Mouse (Mus musculus) liver, embryonic 15.5 days (tissue): ENCODE data around the gene Nlk. TPM values are rescaled to one million over a fixed set of nuclear protein-coding genes. Genes with fewer than 3 reads are reported as not detected.

ENCODE experiments used
- ATAC-seq: fragments of 200-750 bp; cut with Nextera tagmentation; 2 replicates; pipeline ENCODE4 v1.8.0; 2017; ENCODE audit warnings: moderate number of reproducible peaks, mild to moderate bottlenecking, moderate library complexity; ENCODE audit not compliant: insufficient read depth
- H3K27ac ChIP-seq: fragments of 300-500 bp; sonication (generic); replicated peaks from 2 replicates; pipeline ENCODE4 v1.5.1; 2015; ENCODE audit warnings: mild to moderate bottlenecking, inconsistent platforms
- H3K27me3 ChIP-seq: fragments of 300-500 bp; sonication (generic); 2 replicates; pipeline ENCODE4 v1.6.1; 2015; ENCODE audit warnings: mild to moderate bottlenecking, inconsistent platforms
- H3K36me3 ChIP-seq: fragments of 300-500 bp; sonication (generic); replicated peaks from 2 replicates; pipeline ENCODE4 v1.6.1; 2015; ENCODE audit warnings: moderate library complexity, mild to moderate bottlenecking, inconsistent platforms
- H3K4me1 ChIP-seq: fragments of 300-500 bp; sonication (generic); replicated peaks from 2 replicates; pipeline ENCODE4 v1.6.1; 2015; ENCODE audit warnings: inconsistent platforms
- H3K4me2 ChIP-seq: fragments of 300-500 bp; sonication (generic); 2 replicates; pipeline ENCODE4 v1.6.1; 2015; ENCODE audit warnings: moderate library complexity, mild to moderate bottlenecking, inconsistent platforms
- H3K4me3 ChIP-seq: fragments of 300-500 bp; sonication (generic); replicated peaks from 2 replicates; pipeline ENCODE4 v1.5.1; 2015; ENCODE audit warnings: mild to moderate bottlenecking, inconsistent platforms
- H3K9ac ChIP-seq: fragments of 300-500 bp; sonication (generic); 2 replicates; pipeline ENCODE4 v1.6.1; 2015; ENCODE audit warnings: moderate library complexity, mild to moderate bottlenecking, inconsistent platforms
- H3K9me3 ChIP-seq: fragments of 300-500 bp; sonication (generic); replicated peaks from 2 replicates; pipeline ENCODE4 v1.6.1; 2016; ENCODE audit warnings: inconsistent platforms
- WGBS: fragments of 180-500 bp; shearing (Covaris S2); methylation state at CpG from one replicate; pipeline ENCODE4 v1.1.7; 2015; ENCODE audit warnings: mixed read lengths; ENCODE audit not compliant: insufficient replicate concordance; 5-methylcytosine and 5-hydroxymethylcytosine counted together
- polyA plus RNA-seq: library from polyadenylated mRNA; unstranded; fragments of >200 nt; fragmentation: Nextera tagmentation; extraction: Ambion mirVana; gene quantifications from 2 replicates; pipeline ENCODE4 v1.2.1, GENCODE M21; 2015

Nlk gene
- polyA plus RNA-seq, 1 experiment from 2014 or later: 4.1 TPM

DNA sequence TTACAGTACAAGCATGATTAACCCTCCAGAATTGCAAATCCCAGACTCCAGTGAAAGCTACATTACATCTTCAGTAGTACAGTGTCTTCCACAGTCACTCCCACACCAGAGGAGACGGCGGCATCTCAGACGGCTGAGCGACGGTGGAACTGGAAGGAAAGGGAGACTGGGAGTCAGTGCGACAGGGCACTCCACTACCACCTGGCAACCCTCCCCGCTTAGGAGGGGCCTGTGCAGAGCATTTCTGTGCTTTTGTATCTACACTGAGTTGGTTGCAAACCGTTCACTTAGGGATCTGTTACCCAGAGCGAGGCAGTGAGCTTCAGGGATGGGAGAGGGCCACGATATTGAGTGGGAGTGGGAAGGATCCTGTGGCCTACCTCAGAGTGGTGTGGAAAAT, 128.3 kb downstream of the Nlk start:
- H3K4me2 ChIP-seq: no peak overlapping the region
- no peak for ATAC-seq
- no peak overlapping the region for H3K4me3 ChIP-seq
- 0 out of 2 replicates have a peak, but pooled peaks cover 2% of the 10 kb centered on the region for H3K4me1 ChIP-seq
- no peaks in the 10 kb centered on the region; the same call in 1 of the 2 replicates for H3K36me3 ChIP-seq
- H3K27ac ChIP-seq: no peak overlapping the region
- H3K9ac ChIP-seq: no peak overlapping the region
- H3K27me3 ChIP-seq: no peaks in the 10 kb centered on the region
- H3K9me3 ChIP-seq: no peaks in the 10 kb centered on the region
- WGBS: 75% methylated on average over 10 of the region's 10 CpGs

GRCm38 (mm10) chr11:78567614-78568013, 129.6 kb downstream of the Nlk start:
- no peak for ATAC-seq
- Histone ChIP-seq H3K27me3 (no peaks in the 10 kb centered on the region), H3K4me2 (no peak overlapping the region), H3K4me1 (0 out of 2 replicates have a peak, but pooled peaks cover 2% of the 10 kb centered on the region), H3K4me3 (no peak overlapping the region), H3K36me3 (no peaks in the 10 kb centered on the region; the same call in 1 of the 2 replicates), H3K27ac (no peak overlapping the region), H3K9ac (no peak overlapping the region), H3K9me3 (no peaks in the 10 kb centered on the region)
- 75% methylated on average over 6 of the region's 6 CpGs for WGBS

DNA sequence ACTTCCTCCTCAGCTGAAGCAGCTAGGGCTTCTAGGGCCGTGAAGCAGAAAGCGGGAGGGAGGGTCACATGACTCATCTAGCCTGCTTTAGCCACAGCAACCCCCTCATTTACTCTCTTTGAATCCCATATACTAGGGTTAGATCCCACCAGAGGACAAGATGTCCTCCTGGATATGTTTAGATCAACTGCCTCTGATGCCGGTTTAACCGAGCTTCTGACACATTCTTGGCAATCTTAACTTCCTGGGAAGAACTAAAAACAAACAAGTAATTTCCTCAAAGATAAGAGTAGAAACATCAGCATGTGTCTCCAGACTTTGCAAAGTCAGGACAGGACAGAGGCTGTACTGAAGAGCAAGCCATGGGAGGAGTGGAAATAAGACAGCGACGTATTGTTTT, 130.4 kb downstream of the Nlk start:
- Histone ChIP-seq H3K9me3 (no peaks in the 10 kb centered on the region), H3K27ac (0 out of 2 replicates have a peak overlapping the region, but pooled peaks have one; percentile 38), H3K4me3 (no peak overlapping the region), H3K4me2 (no peak overlapping the region), H3K4me1 (0 out of 2 replicates have a peak, but pooled peaks cover 2% of the 10 kb centered on the region), H3K36me3 (no peaks in the 10 kb centered on the region; the same call in 1 of the 2 replicates), H3K27me3 (no peaks in the 10 kb centered on the region), H3K9ac (no peak overlapping the region)
- WGBS: 33% methylated on average over 6 of the region's 6 CpGs
- peak; percentile 49; the same call in 1 of the 2 replicates for ATAC-seq

DNA sequence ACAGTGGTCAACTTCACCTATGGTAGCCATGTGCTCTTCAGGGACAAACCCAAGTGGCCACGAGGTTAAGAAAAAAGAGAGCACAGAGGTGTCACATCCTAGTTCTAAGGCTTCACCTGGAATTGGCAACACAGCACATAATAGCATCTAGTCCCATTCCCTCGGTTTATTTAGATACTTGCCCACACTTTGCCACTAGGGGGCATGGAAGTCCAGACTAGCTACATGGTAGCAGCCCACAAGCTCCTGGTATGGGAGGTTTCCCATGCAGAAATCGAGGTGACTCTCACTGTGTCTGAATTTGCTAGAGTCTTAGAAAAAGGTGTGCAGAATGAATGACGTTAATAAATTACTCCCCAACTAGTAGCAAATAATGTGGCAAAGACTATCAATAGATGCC, 136.7 kb downstream of the Nlk start:
- H3K9me3 ChIP-seq: no peaks in the 10 kb centered on the region

GRCm38 (mm10) chr11:78557241-78557640, 139.9 kb downstream of the Nlk start:
- no peaks in the 10 kb centered on the region for H3K36me3 ChIP-seq
- H3K27me3 ChIP-seq: no peaks in the 10 kb centered on the region
- no peak overlapping the region for H3K4me2 ChIP-seq
- peaks cover 20% of the 10 kb centered on the region for H3K4me1 ChIP-seq
- 54% methylated on average over 8 of the region's 8 CpGs for WGBS
- no peaks in the 10 kb centered on the region for H3K9me3 ChIP-seq
- no peak overlapping the region for H3K27ac ChIP-seq
- H3K9ac ChIP-seq: no peak overlapping the region
- no peak overlapping the region for H3K4me3 ChIP-seq
- no peak for ATAC-seq

More for the DNA sequence above, 136.7 kb downstream of the Nlk start:
- H3K36me3 ChIP-seq: no peaks in the 10 kb centered on the region
- peaks cover 14% of the 10 kb centered on the region for H3K4me1 ChIP-seq
- H3K27ac ChIP-seq: no peak overlapping the region
- no peak for ATAC-seq
- H3K27me3 ChIP-seq: no peaks in the 10 kb centered on the region
- no peak overlapping the region for H3K9ac ChIP-seq
- no peak overlapping the region for H3K4me3 ChIP-seq
- no peak overlapping the region for H3K4me2 ChIP-seq
- 7% methylated on average over 4 of the region's 4 CpGs for WGBS

GRCm38 (mm10) chr11:78556070-78556469, 141.1 kb downstream of the Nlk start:
- H3K27me3 ChIP-seq: no peaks in the 10 kb centered on the region
- ATAC-seq: no peak
- no peak overlapping the region for H3K9ac ChIP-seq
- no peaks in the 10 kb centered on the region for H3K9me3 ChIP-seq
- H3K27ac ChIP-seq: peak overlapping the region; percentile 38; the same call in 1 of the 2 replicates
- H3K4me2 ChIP-seq: no peak overlapping the region
- 55% methylated on average over 4 of the region's 4 CpGs for WGBS
- peaks cover 23% of the 10 kb centered on the region for H3K4me1 ChIP-seq
- H3K4me3 ChIP-seq: no peak overlapping the region
- H3K36me3 ChIP-seq: no peaks in the 10 kb centered on the region

GRCm38 (mm10) chr11:78555623-78556022, 141.6 kb downstream of the Nlk start:
- H3K36me3 ChIP-seq: no peaks in the 10 kb centered on the region
- H3K4me1 ChIP-seq: peaks cover 27% of the 10 kb centered on the region
- H3K9me3 ChIP-seq: no peaks in the 10 kb centered on the region
- H3K4me3 ChIP-seq: no peak overlapping the region
- H3K4me2 ChIP-seq: no peak overlapping the region
- no peak for ATAC-seq
- no peak overlapping the region for H3K9ac ChIP-seq
- H3K27me3 ChIP-seq: no peaks in the 10 kb centered on the region
- 43% methylated on average over 3 of the region's 3 CpGs for WGBS
- H3K27ac ChIP-seq: peak overlapping the region; percentile 64

DNA sequence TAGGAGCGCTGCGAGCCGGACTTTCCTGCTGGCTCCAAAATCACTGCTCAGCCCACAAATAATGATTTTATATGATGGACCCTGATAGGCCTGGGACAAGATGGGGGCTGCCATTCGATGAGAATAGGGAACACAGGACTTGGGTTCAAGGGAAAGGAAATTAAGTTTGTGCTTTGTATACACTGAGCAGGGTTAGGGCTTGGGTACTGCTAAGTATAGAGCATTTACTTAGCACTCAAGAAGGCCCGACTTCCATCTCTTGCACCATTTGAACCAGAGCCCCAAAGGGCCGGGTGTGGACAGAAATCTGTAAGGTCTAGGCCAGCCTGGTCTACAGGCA, 146.1 kb downstream of the Nlk start:
- H3K4me3 ChIP-seq: peak overlapping the region; percentile 79
- WGBS: 28% methylated on average over 6 of the region's 6 CpGs
- H3K4me1 ChIP-seq: peaks cover 52% of the 10 kb centered on the region
- no peak for ATAC-seq
- no peaks in the 10 kb centered on the region for H3K27me3 ChIP-seq
- H3K4me2 ChIP-seq: peak overlapping the region; percentile 94
- peak overlapping the region; percentile 71 for H3K9ac ChIP-seq
- no peaks in the 10 kb centered on the region for H3K36me3 ChIP-seq
- no peak overlapping the region for H3K27ac ChIP-seq
- no peaks in the 10 kb centered on the region for H3K9me3 ChIP-seq

- H3K4me2 ChIP-seq: peak within 1 kb of the TSS; percentile 94
- H3K9ac ChIP-seq: peak within 1 kb of the TSS; percentile 71
- H3K27me3 ChIP-seq: no peaks in the 10 kb centered on the region
- under 1% methylated on average over 60 of the region's 60 CpGs for WGBS
- peak within 1 kb of the TSS; percentile 79 for H3K4me3 ChIP-seq
- H3K4me1 ChIP-seq: peaks cover 50% of the 10 kb centered on the region
- H3K9me3 ChIP-seq: no peaks in the 10 kb centered on the region
- peak within 1 kb of the TSS; percentile 80 for H3K27ac ChIP-seq
- ATAC-seq: peak; percentile 100
- 0 out of 2 replicates have a peak, but pooled peaks cover 4% of the 10 kb centered on the region for H3K36me3 ChIP-seq
Measured at GRCm38 (mm10) chr11:78550168-78551058, 146.8 kb downstream of the Nlk start, which contains the start of gene Tmem97. Gene Tmem97 (minus strand): TSS chr11:78550777.

- Histone ChIP-seq H3K4me2 (peak overlapping the region; percentile 94), H3K36me3 (peaks cover 12% of the 10 kb centered on the region), H3K27me3 (no peaks in the 10 kb centered on the region), H3K27ac (peak overlapping the region; percentile 80), H3K4me3 (peak overlapping the region; percentile 79), H3K4me1 (peaks cover 52% of the 10 kb centered on the region), H3K9me3 (no peaks in the 10 kb centered on the region), H3K9ac (peak overlapping the region; percentile 71)
- ATAC-seq: no peak
- 4% methylated on average over 5 of the region's 5 CpGs for WGBS
Measured at GRCm38 (mm10) chr11:78549491-78549987, 147.6 kb downstream of the Nlk start.

GRCm38 (mm10) chr11:78547718-78548460, 149.3 kb downstream of the Nlk start:
- Histone ChIP-seq H3K27ac (no peak overlapping the region), H3K4me1 (peaks cover 52% of the 10 kb centered on the region), H3K9ac (no peak overlapping the region), H3K4me3 (no peak overlapping the region), H3K9me3 (no peaks in the 10 kb centered on the region), H3K4me2 (peak overlapping the region; percentile 94), H3K36me3 (peaks cover 26% of the 10 kb centered on the region), H3K27me3 (no peaks in the 10 kb centered on the region)
- no peak for ATAC-seq
- WGBS: 42% methylated on average over 2 of the region's 2 CpGs
